Mouse (Mus musculus) liver, embryonic 12.5 days (tissue): ENCODE measurements around the gene Tspo. TPM values are rescaled to one million over a fixed set of nuclear protein-coding genes. Genes with fewer than 3 reads are reported as not detected.
A peak's percentile ranks its signal among the peaks of the same experiment; 100 is the strongest.

Experiments
- ATAC-seq: fragments of 200-750 bp; cut with Nextera tagmentation; 2 replicates; pipeline ENCODE4 v1.8.0; 2017; ENCODE audit warnings: moderate number of reproducible peaks, mild to moderate bottlenecking, moderate library complexity
- H3K27ac ChIP-seq: fragments of 300-500 bp; sonication (generic); 2 replicates; pipeline ENCODE4 v1.5.1; 2016; ENCODE audit warnings: mild to moderate bottlenecking
- H3K27me3 ChIP-seq: fragments of 300-500 bp; sonication (generic); replicated peaks from 2 replicates; pipeline ENCODE4 v1.6.1; 2016; ENCODE audit warnings: mild to moderate bottlenecking, moderate library complexity
- H3K36me3 ChIP-seq: fragments of 300-500 bp; sonication (generic); 2 replicates; pipeline ENCODE4 v1.6.1; 2016; ENCODE audit warnings: mild to moderate bottlenecking, moderate library complexity
- H3K4me1 ChIP-seq: fragments of 300-500 bp; sonication (generic); 2 replicates; pipeline ENCODE4 v1.6.1; 2016
- H3K4me2 ChIP-seq: fragments of 300-500 bp; sonication (generic); 2 replicates; pipeline ENCODE4 v1.6.1; 2016; ENCODE audit warnings: mild to moderate bottlenecking, moderate library complexity
- H3K4me3 ChIP-seq: fragments of 300-500 bp; sonication (generic); 2 replicates; pipeline ENCODE4 v1.5.1; 2016; ENCODE audit warnings: mild to moderate bottlenecking, moderate library complexity
- H3K9ac ChIP-seq: fragments of 300-500 bp; sonication (generic); 2 replicates; pipeline ENCODE4 v1.6.1; 2016; ENCODE audit warnings: mild to moderate bottlenecking, moderate library complexity
- H3K9me3 ChIP-seq: fragments of 300-500 bp; sonication (generic); replicated peaks from 2 replicates; pipeline ENCODE4 v1.6.1; 2016; ENCODE audit warnings: mild to moderate bottlenecking, moderate library complexity
- WGBS: fragments of 180-500 bp; shearing (Covaris S2); methylation state at CpG from one replicate; pipeline ENCODE4 v1.1.7; 2016; ENCODE audit not compliant: insufficient replicate concordance; 5-methylcytosine and 5-hydroxymethylcytosine counted together
- polyA plus RNA-seq: library from polyadenylated mRNA; unstranded; fragments of >200 nt; fragmentation: Nextera tagmentation; extraction: Ambion mirVana; gene quantifications from 2 replicates; pipeline ENCODE4 v1.2.1, GENCODE M21; 2016

Tspo gene
- polyA plus RNA-seq, 1 experiment from 2014 or later, result 192 TPM

- ATAC-seq, result no peak
- WGBS, result 79% methylated on average over 2 of the region's 2 CpGs
- H3K27me3 ChIP-seq, result no peaks in the 10 kb centered on the region
- H3K4me3 ChIP-seq, result no peak overlapping the region
- H3K4me2 ChIP-seq, result no peak overlapping the region
- H3K36me3 ChIP-seq, result peaks cover 81% of the 10 kb centered on the region
- no peak overlapping the region for H3K9ac ChIP-seq
- H3K4me1 ChIP-seq, result peaks cover 9% of the 10 kb centered on the region
- H3K9me3 ChIP-seq, result no peaks in the 10 kb centered on the region
- H3K27ac ChIP-seq, result no peak overlapping the region
These were observed 13.3 kb upstream of the Tspo start for GRCm38 (mm10) chr15:83550137-83550536.

GRCm38 (mm10) chr15:83553831-83554230, 9.6 kb upstream of the Tspo start:
- ATAC-seq, result no peak
- H3K4me1 ChIP-seq, result peaks cover 16% of the 10 kb centered on the region
- no peaks in the 10 kb centered on the region for H3K27me3 ChIP-seq
- no peak overlapping the region for H3K27ac ChIP-seq
- H3K36me3 ChIP-seq, result peaks cover 44% of the 10 kb centered on the region
- no peak overlapping the region for H3K4me2 ChIP-seq
- H3K9me3 ChIP-seq, result no peaks in the 10 kb centered on the region
- H3K4me3 ChIP-seq, result no peak overlapping the region
- no peak overlapping the region for H3K9ac ChIP-seq

GRCm38 (mm10) chr15:83555161-83555974, 8.0 kb upstream of the Tspo start:
- Histone ChIP-seq H3K27ac (peak overlapping the region; percentile 93), H3K9ac (peak overlapping the region; percentile 97), H3K36me3 (peaks cover 28% of the 10 kb centered on the region), H3K9me3 (no peaks in the 10 kb centered on the region), H3K4me1 (peaks cover 16% of the 10 kb centered on the region), H3K4me3 (peak overlapping the region; percentile 90), H3K27me3 (no peaks in the 10 kb centered on the region), H3K4me2 (peak overlapping the region; percentile 90)
- WGBS, result under 1% methylated on average over 74 of the region's 74 CpGs
- ATAC-seq, result peak; percentile 90

GRCm38 (mm10) chr15:83560941-83561477, 2.4 kb upstream of the Tspo start:
- H3K4me1 ChIP-seq, result peaks cover 52% of the 10 kb centered on the region
- WGBS, result 21% methylated on average over 5 of the region's 5 CpGs
- H3K9ac ChIP-seq, result no peak overlapping the region
- no peak overlapping the region for H3K4me2 ChIP-seq
- H3K4me3 ChIP-seq, result no peak overlapping the region
- no peak for ATAC-seq
- no peaks in the 10 kb centered on the region for H3K9me3 ChIP-seq
- H3K36me3 ChIP-seq, result no peaks in the 10 kb centered on the region
- peak overlapping the region; percentile 59; the same call in 1 of the 2 replicates for H3K27ac ChIP-seq
- H3K27me3 ChIP-seq, result no peaks in the 10 kb centered on the region

GRCm38 (mm10) chr15:83562626-83563270, 644 bp upstream of the Tspo start:
- WGBS, result 26% methylated on average over 15 of the region's 15 CpGs
- no peaks in the 10 kb centered on the region for H3K36me3 ChIP-seq
- peak overlapping the region; percentile 95 for H3K27ac ChIP-seq
- H3K4me2 ChIP-seq, result peak overlapping the region; percentile 94
- peak; percentile 43 for ATAC-seq
- no peaks in the 10 kb centered on the region for H3K9me3 ChIP-seq
- no peaks in the 10 kb centered on the region for H3K27me3 ChIP-seq
- peaks cover 65% of the 10 kb centered on the region for H3K4me1 ChIP-seq
- H3K9ac ChIP-seq, result peak overlapping the region; percentile 87
- H3K4me3 ChIP-seq, result peak overlapping the region; percentile 78

- Histone ChIP-seq H3K27ac (peak overlapping the region; percentile 95), H3K4me2 (peak overlapping the region; percentile 94), H3K27me3 (no peaks in the 10 kb centered on the region), H3K9ac (peak overlapping the region; percentile 87), H3K9me3 (no peaks in the 10 kb centered on the region), H3K4me3 (peak overlapping the region; percentile 78), H3K36me3 (no peaks in the 10 kb centered on the region), H3K4me1 (peaks cover 77% of the 10 kb centered on the region)
- 1% methylated on average over 27 of the region's 27 CpGs for WGBS
- ATAC-seq, result peak; percentile 25; the same call in 1 of the 2 replicates
These were observed 662 bp downstream of the Tspo start for GRCm38 (mm10) chr15:83563857-83564651.

- 43% methylated on average over 3 of the region's 3 CpGs for WGBS
- H3K9ac ChIP-seq, result peak overlapping the region; percentile 58
- peaks cover 89% of the 10 kb centered on the region for H3K4me1 ChIP-seq
These were observed 2.0 kb downstream of the Tspo start for GRCm38 (mm10) chr15:83565434-83565833.

GRCm38 (mm10) chr15:83566006-83566405, 2.6 kb downstream of the Tspo start:
- 68% methylated on average over 5 of the region's 5 CpGs for WGBS
- Histone ChIP-seq H3K27ac (peak overlapping the region; percentile 95), H3K9ac (peak overlapping the region; percentile 58), H3K4me1 (peaks cover 87% of the 10 kb centered on the region), H3K36me3 (no peaks in the 10 kb centered on the region), H3K4me3 (peak overlapping the region; percentile 78), H3K27me3 (no peaks in the 10 kb centered on the region), H3K9me3 (no peaks in the 10 kb centered on the region), H3K4me2 (peak overlapping the region; percentile 94)
- ATAC-seq, result no peak

More at GRCm38 (mm10) chr15:83565434-83565833, 2.0 kb downstream of the Tspo start:
- Histone ChIP-seq H3K27me3 (no peaks in the 10 kb centered on the region), H3K9me3 (no peaks in the 10 kb centered on the region), H3K36me3 (no peaks in the 10 kb centered on the region), H3K4me2 (peak overlapping the region; percentile 94), H3K27ac (peak overlapping the region; percentile 95), H3K4me3 (peak overlapping the region; percentile 78)
- peak; percentile 90 for ATAC-seq

- Histone ChIP-seq H3K4me1 (peaks cover 70% of the 10 kb centered on the region), H3K27me3 (no peaks in the 10 kb centered on the region), H3K27ac (peak overlapping the region; percentile 59), H3K36me3 (peaks cover 16% of the 10 kb centered on the region), H3K4me2 (peak overlapping the region; percentile 1; the same call in 1 of the 2 replicates), H3K9ac (no peak overlapping the region; the same call in 1 of the 2 replicates), H3K9me3 (no peaks in the 10 kb centered on the region), H3K4me3 (no peak overlapping the region)
- WGBS, result 80% methylated on average over 3 of the region's 3 CpGs
- no peak for ATAC-seq
These were observed 4.3 kb downstream of the Tspo start for GRCm38 (mm10) chr15:83567728-83568127.

GRCm38 (mm10) chr15:83568544-83568943, 5.2 kb downstream of the Tspo start:
- H3K4me2 ChIP-seq, result no peak overlapping the region
- ATAC-seq, result no peak
- H3K4me3 ChIP-seq, result no peak overlapping the region
- peaks cover 62% of the 10 kb centered on the region for H3K4me1 ChIP-seq
- no peaks in the 10 kb centered on the region for H3K27me3 ChIP-seq
- no peak overlapping the region for H3K9ac ChIP-seq
- H3K36me3 ChIP-seq, result peaks cover 20% of the 10 kb centered on the region
- H3K27ac ChIP-seq, result 0 out of 2 replicates have a peak overlapping the region, but pooled peaks have one; percentile 12
- 89% methylated on average over 5 of the region's 5 CpGs for WGBS
- no peaks in the 10 kb centered on the region for H3K9me3 ChIP-seq

- Histone ChIP-seq H3K36me3 (peaks cover 31% of the 10 kb centered on the region), H3K4me1 (peaks cover 57% of the 10 kb centered on the region), H3K4me2 (no peak overlapping the region; the same call in 1 of the 2 replicates), H3K9me3 (no peaks in the 10 kb centered on the region), H3K4me3 (no peak overlapping the region), H3K27me3 (no peaks in the 10 kb centered on the region), H3K9ac (no peak overlapping the region), H3K27ac (peak overlapping the region; percentile 22; the same call in 1 of the 2 replicates)
- ATAC-seq, result no peak
- WGBS, result 48% methylated on average over 11 of the region's 11 CpGs
These were observed 6.3 kb downstream of the Tspo start for GRCm38 (mm10) chr15:83569682-83570081.
